ENCODE assay signal across 24 mouse cellular contexts in genomic region chr7:65206021-65206420, GRCm38 (mm10). TPM values are rescaled to one million over a fixed set of nuclear protein-coding genes. Genes with fewer than 3 reads are reported as not detected.
DNase-seq lines count a peak whose midpoint lies in the region; ATAC-seq and TF ChIP-seq lines count a peak whose summit lies in the region.
"Had no signal": no experiment of that assay in that cellular context is flagged by ENCODE, and none has a peak within 500 bp of the region (broad histone marks: within the 10 kb centered on the region; RNA-seq: fewer than 3 reads in every experiment).

No protein-coding gene starts in this region.

- H3K9me3 ChIP-seq in heart, embryonic 10.5 days, result peaks cover 4% of the 10 kb centered on the region; the same call in 1 of the 2 replicates
- no peaks in the 10 kb centered on the region for H3K9me3 ChIP-seq in limb, embryonic 10.5 days (replicated peaks)
- no peaks in the 10 kb centered on the region for H3K9me3 ChIP-seq in limb, embryonic 11.5 days (ENCODE audit: control insufficient read depth, low read length)
- H3K9me3 ChIP-seq in forebrain, postnatal 0 days (ENCODE audit: low read length), result 0 out of 2 replicates have a peak, but pooled peaks cover 3% of the 10 kb centered on the region
- H3K9me3 ChIP-seq: embryonic facial prominence, embryonic 15.5 days had no signal

- ATAC-seq in limb, embryonic 11.5 days (ENCODE audit: insufficient number of reproducible peaks, low FRiP score, low TSS enrichment, low read depth), result no peak
- ATAC-seq in forebrain, postnatal 0 days, result no peak
- ATAC-seq: forebrain, embryonic 14.5 days; forebrain, embryonic 16.5 days had no signal

- H3K9ac ChIP-seq in limb, embryonic 11.5 days (ENCODE audit: low read length), result no peak overlapping the region
- H3K9ac ChIP-seq in forebrain, postnatal 0 days, result no peak overlapping the region
- H3K9ac ChIP-seq: embryonic facial prominence, embryonic 13.5 days; embryonic facial prominence, embryonic 15.5 days; forebrain, embryonic 12.5 days had no signal

- H3K4me2 ChIP-seq in limb, embryonic 11.5 days (ENCODE audit: low read depth, severe bottlenecking), result no peak overlapping the region
- H3K4me2 ChIP-seq in forebrain, postnatal 0 days (ENCODE audit: low read depth), result no peak overlapping the region
- H3K4me2 ChIP-seq: embryonic facial prominence, embryonic 13.5 days; embryonic facial prominence, embryonic 15.5 days; forebrain, embryonic 12.5 days had no signal

- TF ChIP-seq CTCF in forebrain, postnatal 0 days (IDR thresholded peaks at IDR 0.05; ENCODE audit: low read depth), result no peak

- H3K4me1 ChIP-seq in heart, embryonic 10.5 days, result no peaks in the 10 kb centered on the region
- no peaks in the 10 kb centered on the region for H3K4me1 ChIP-seq in limb, embryonic 10.5 days
- no peaks in the 10 kb centered on the region for H3K4me1 ChIP-seq in limb, embryonic 11.5 days (ENCODE audit: control insufficient read depth, insufficient read depth, low read length)
- no peaks in the 10 kb centered on the region for H3K4me1 ChIP-seq in forebrain, postnatal 0 days (ENCODE audit: insufficient read depth)
- H3K4me1 ChIP-seq: embryonic facial prominence, embryonic 13.5 days; embryonic facial prominence, embryonic 15.5 days; forebrain, embryonic 10.5 days; forebrain, embryonic 12.5 days had no signal

- 77% methylated on average over 6 of the region's 6 CpGs for WGBS in heart, embryonic 10.5 days
- WGBS in limb, embryonic 10.5 days, result 90% methylated on average over 6 of the region's 6 CpGs
- WGBS in limb, embryonic 11.5 days, result 91% methylated on average over 6 of the region's 6 CpGs
- WGBS in forebrain, postnatal 0 days, result 96% methylated on average over 6 of the region's 6 CpGs

- H3K36me3 ChIP-seq in heart, embryonic 10.5 days, result no peaks in the 10 kb centered on the region
- no peaks in the 10 kb centered on the region for H3K36me3 ChIP-seq in limb, embryonic 10.5 days
- no peaks in the 10 kb centered on the region for H3K36me3 ChIP-seq in limb, embryonic 11.5 days (ENCODE audit: control insufficient read depth, insufficient read depth, low read length)
- H3K36me3 ChIP-seq in forebrain, postnatal 0 days (ENCODE audit: insufficient read depth), result no peaks in the 10 kb centered on the region
- H3K36me3 ChIP-seq: embryonic facial prominence, embryonic 13.5 days; embryonic facial prominence, embryonic 15.5 days; forebrain, embryonic 10.5 days; forebrain, embryonic 12.5 days had no signal

- H3K4me3 ChIP-seq in heart, embryonic 10.5 days, result no peak overlapping the region
- no peak overlapping the region for H3K4me3 ChIP-seq in limb, embryonic 10.5 days
- no peak overlapping the region for H3K4me3 ChIP-seq in limb, embryonic 11.5 days (ENCODE audit: low read depth, low read length)
- H3K4me3 ChIP-seq in forebrain, postnatal 0 days (ENCODE audit: low read depth, low read length), result no peak overlapping the region
- H3K4me3 ChIP-seq: embryonic facial prominence, embryonic 13.5 days; embryonic facial prominence, embryonic 15.5 days; erythroblast, embryonic 14.5 days; forebrain, embryonic 10.5 days; forebrain, embryonic 12.5 days had no signal

- no peaks in the 10 kb centered on the region for H3K27me3 ChIP-seq in heart, embryonic 10.5 days (ENCODE audit: insufficient read depth, poor library complexity, severe bottlenecking)
- no peaks in the 10 kb centered on the region for H3K27me3 ChIP-seq in limb, embryonic 10.5 days (ENCODE audit: low read depth, poor library complexity, severe bottlenecking)
- no peaks in the 10 kb centered on the region for H3K27me3 ChIP-seq in limb, embryonic 11.5 days (ENCODE audit: control insufficient read depth, insufficient read depth, low read length)
- H3K27me3 ChIP-seq in forebrain, postnatal 0 days (ENCODE audit: insufficient read depth, low read length), result no peaks in the 10 kb centered on the region
- H3K27me3 ChIP-seq: embryonic facial prominence, embryonic 13.5 days; embryonic facial prominence, embryonic 15.5 days; forebrain, embryonic 12.5 days had no signal

- DNase-seq in heart, embryonic 10.5 days (ENCODE audit: low spot score), result peak; percentile 58
- no peak for DNase-seq in heart, postnatal 25 days (ENCODE audit: low spot score)
- peak; percentile 19 for DNase-seq in limb, embryonic 10.5 days (ENCODE audit: low spot score)
- peak; percentile 15 for DNase-seq in limb, embryonic 11.5 days (ENCODE audit: low spot score)
- DNase-seq in forebrain, postnatal 0 days, result no peak
- DNase-seq: adrenal gland, adult 2 months; adrenal gland, postnatal 10 days; adrenal gland, postnatal 25 days; cerebellum, adult 11 months; cerebellum, adult 18-20 months; cerebellum, adult 8-10 months; cerebellum, adult 9-11 months; cerebellum, postnatal 14 days; cerebellum, postnatal 36 days; embryo, embryonic 11 days had no signal

- H3K27ac ChIP-seq in heart, embryonic 10.5 days, result no peak overlapping the region
- no peak overlapping the region for H3K27ac ChIP-seq in limb, embryonic 10.5 days
- no peak overlapping the region for H3K27ac ChIP-seq in limb, embryonic 11.5 days (replicated peaks; ENCODE audit: low read depth, low read length)
- H3K27ac ChIP-seq in forebrain, postnatal 0 days (ENCODE audit: low read depth, low read length), result no peak overlapping the region
- H3K27ac ChIP-seq: embryonic facial prominence, embryonic 13.5 days; embryonic facial prominence, embryonic 15.5 days; forebrain, embryonic 10.5 days; forebrain, embryonic 12.5 days had no signal

- intact Hi-C loops in heart, postnatal 25 days (cut with DNase I), result no loop called here

RNA-seq across cellular contexts. Expression of gene Fam189a1, which starts 49.7 kb away (rescaled TPM):
- 0.45 and 0.52 TPM in 2 replicates for polyA plus RNA-seq in heart, embryonic 10.5 days (2016; fragmentation: Nextera tagmentation; extraction: Ambion mirVana)
- not detected for total RNA-seq in heart, postnatal 25 days (2021)
- 0.18 and 0.23 TPM in 2 replicates for polyA plus RNA-seq in limb, embryonic 10.5 days (2016; fragmentation: Nextera tagmentation; extraction: Ambion mirVana)
- 0.35 and 0.78 TPM in 2 replicates for polyA plus RNA-seq in limb, embryonic 11.5 days (2014; fragmentation: Nextera tagmentation; extraction: Ambion mirVana)
- total RNA-seq in forebrain, postnatal 0 days (2014; rRNA removed), result 13.0 and 20.8 TPM in 2 replicates
- polyA plus RNA-seq in forebrain, postnatal 0 days (2015; fragmentation: Nextera tagmentation; extraction: Ambion mirVana), result 7.9 and 15.2 TPM in 2 replicates
- total RNA-seq: common myeloid progenitor, adult 5-6 weeks; MEL had no signal
- polyA plus RNA-seq: erythroblast, embryonic 14.5 days had no signal

Comparison
In these comparisons a context has a peak if more than half of its experiments do, and no peak if none do; other contexts are left out.
1. DNase-seq: peak in heart, embryonic 10.5 days (single experiment), limb, embryonic 10.5 days (single experiment) and limb, embryonic 11.5 days (single experiment); none in heart, postnatal 25 days (single experiment) and forebrain, postnatal 0 days (single experiment).